Mouse (Mus musculus) heart, adult 2 months (tissue): Measurements from ENCODE around the gene Galnt15.

Source experiments
- CTCF ChIP-seq: fragments of 200-600 bp; IDR thresholded peaks from 2 replicates; pipeline ENCODE4 v1.8.1; 2022; ENCODE audit warnings: antibody characterized with exemption, mild to moderate bottlenecking, moderate library complexity
- POLR2A ChIP-seq: fragments of 200-500 bp; IDR thresholded peaks from 2 replicates; pipeline ENCODE4 v1.6.1; 2011; ENCODE audit warnings: mild to moderate bottlenecking, low read depth, low read length, control low read depth; ENCODE audit not compliant: insufficient read depth

- TF ChIP-seq CTCF (no peak), POLR2A (no peak)
These were observed 21.0 kb upstream of the Galnt15 start for GRCm38 (mm10) chr14:32007654-32008335.
